12 mouse cellular contexts compared by ENCODE assay signal in genomic region chr10:39426833-39427490, GRCm38 (mm10). TPM values are rescaled to one million over a fixed set of nuclear protein-coding genes. Genes with fewer than 3 reads are reported as not detected.
A peak's percentile ranks its signal among the peaks of the same experiment; 100 is the strongest.
DNase-seq lines count a peak whose midpoint lies in the region; ATAC-seq lines count a peak whose summit lies in the region.
"Had no signal": no experiment of that assay in that cellular context is flagged by ENCODE, and none has a peak within 500 bp of the region (broad histone marks: within the 10 kb centered on the region; RNA-seq: fewer than 3 reads in every experiment).

No protein-coding gene starts in this region.

- 31% methylated on average over 5 of the region's 5 CpGs for WGBS in heart, embryonic 12.5 days
- WGBS in embryonic facial prominence, embryonic 10.5 days = 31% methylated on average over 5 of the region's 5 CpGs
- 46% methylated on average over 5 of the region's 5 CpGs for WGBS in hindbrain, embryonic 11.5 days
- WGBS in midbrain, embryonic 14.5 days = 33% methylated on average over 5 of the region's 5 CpGs

- H3K4me2 ChIP-seq in heart, embryonic 12.5 days = no peak overlapping the region
- H3K4me2 ChIP-seq in hindbrain, embryonic 11.5 days (replicated peaks; ENCODE audit: low read depth, low read length) = no peak overlapping the region
- H3K4me2 ChIP-seq in midbrain, embryonic 14.5 days (ENCODE audit: low read length) = no peak overlapping the region
- H3K4me2 ChIP-seq: liver, embryonic 15.5 days had no signal

- no peaks in the 10 kb centered on the region for H3K27me3 ChIP-seq in heart, embryonic 12.5 days (replicated peaks)
- H3K27me3 ChIP-seq in embryonic facial prominence, embryonic 10.5 days (replicated peaks; ENCODE audit: low read depth, poor library complexity, severe bottlenecking) = no peaks in the 10 kb centered on the region
- H3K27me3 ChIP-seq in hindbrain, embryonic 11.5 days (ENCODE audit: control insufficient read depth, insufficient read depth, low read length) = no peaks in the 10 kb centered on the region
- no peaks in the 10 kb centered on the region for H3K27me3 ChIP-seq in midbrain, embryonic 14.5 days (ENCODE audit: control insufficient read depth, insufficient read depth, low read length)
- H3K27me3 ChIP-seq: liver, embryonic 15.5 days had no signal

- no peaks in the 10 kb centered on the region for H3K9me3 ChIP-seq in heart, embryonic 12.5 days (replicated peaks)
- H3K9me3 ChIP-seq in embryonic facial prominence, embryonic 10.5 days = 0 out of 2 replicates have a peak, but pooled peaks cover 4% of the 10 kb centered on the region
- no peaks in the 10 kb centered on the region for H3K9me3 ChIP-seq in hindbrain, embryonic 11.5 days (ENCODE audit: control insufficient read depth, low read length)
- H3K9me3 ChIP-seq in midbrain, embryonic 14.5 days (ENCODE audit: control insufficient read depth, low read length) = no peaks in the 10 kb centered on the region
- H3K9me3 ChIP-seq: liver, embryonic 15.5 days had no signal

- no peak overlapping the region for H3K27ac ChIP-seq in heart, embryonic 12.5 days (ENCODE audit: poor library complexity, severe bottlenecking)
- peak overlapping the region; percentile 36 for H3K27ac ChIP-seq in embryonic facial prominence, embryonic 10.5 days (replicated peaks)
- 0 out of 2 replicates have a peak overlapping the region, but pooled peaks have one; percentile 11 for H3K27ac ChIP-seq in hindbrain, embryonic 11.5 days (ENCODE audit: low read depth, low read length)
- H3K27ac ChIP-seq in midbrain, embryonic 14.5 days (replicated peaks; ENCODE audit: low read depth, low read length) = peak overlapping the region; percentile 26
- H3K27ac ChIP-seq: liver, embryonic 15.5 days had no signal

- 0 out of 2 replicates have a peak overlapping the region, but pooled peaks have one; percentile 6 for H3K9ac ChIP-seq in heart, embryonic 12.5 days
- H3K9ac ChIP-seq in hindbrain, embryonic 11.5 days (ENCODE audit: low read depth, low read length) = no peak overlapping the region
- no peak overlapping the region for H3K9ac ChIP-seq in midbrain, embryonic 14.5 days (replicated peaks; ENCODE audit: low read length)
- H3K9ac ChIP-seq: liver, embryonic 15.5 days had no signal

- H3K4me3 ChIP-seq in heart, embryonic 12.5 days = no peak overlapping the region
- no peak overlapping the region for H3K4me3 ChIP-seq in embryonic facial prominence, embryonic 10.5 days
- no peak overlapping the region for H3K4me3 ChIP-seq in hindbrain, embryonic 11.5 days (ENCODE audit: low read depth, low read length)
- no peak overlapping the region for H3K4me3 ChIP-seq in midbrain, embryonic 14.5 days (replicated peaks; ENCODE audit: low read depth, low read length)
- H3K4me3 ChIP-seq: liver, embryonic 15.5 days had no signal

- no peak for DNase-seq in heart, postnatal 4 days
- peak; percentile 42 for DNase-seq in embryonic facial prominence, embryonic 10.5 days (ENCODE audit: low spot score)
- peak; percentile 50 for DNase-seq in hindbrain, embryonic 11.5 days (ENCODE audit: low spot score)
- peak; percentile 56 for DNase-seq in midbrain, embryonic 14.5 days
- no peak for DNase-seq in right cerebral cortex, postnatal 4 days
- DNase-seq in urinary bladder, postnatal 25 days (ENCODE audit: low spot score) = no peak
- no peak for DNase-seq in adrenal gland, postnatal 4 days (ENCODE audit: low spot score in 2 of 2)
- DNase-seq: right cerebral cortex, postnatal 25 days; thymus, adult 2 months had no signal

- 0 out of 2 replicates have a peak, but pooled peaks cover 6% of the 10 kb centered on the region for H3K36me3 ChIP-seq in heart, embryonic 12.5 days
- peaks cover 16% of the 10 kb centered on the region for H3K36me3 ChIP-seq in embryonic facial prominence, embryonic 10.5 days (replicated peaks)
- H3K36me3 ChIP-seq in hindbrain, embryonic 11.5 days (ENCODE audit: control insufficient read depth, insufficient read depth, low read length) = 0 out of 2 replicates have a peak, but pooled peaks cover 2% of the 10 kb centered on the region
- H3K36me3 ChIP-seq in midbrain, embryonic 14.5 days (ENCODE audit: control insufficient read depth, insufficient read depth, low read length) = peaks cover 3% of the 10 kb centered on the region; the same call in 1 of the 2 replicates
- H3K36me3 ChIP-seq: liver, embryonic 15.5 days had no signal

- no peak for ATAC-seq in heart, embryonic 12.5 days (ENCODE audit: insufficient number of reproducible peaks, low FRiP score)
- peak; percentile 78 for ATAC-seq in hindbrain, embryonic 11.5 days (ENCODE audit: low FRiP score)
- ATAC-seq in midbrain, embryonic 14.5 days (ENCODE audit: low FRiP score, low TSS enrichment) = peak; percentile 80; the same call in 1 of the 2 replicates
- ATAC-seq: inflammation-experienced regulatory T-cells, adult 6 months had no signal

- peaks cover 18% of the 10 kb centered on the region for H3K4me1 ChIP-seq in heart, embryonic 12.5 days (replicated peaks)
- peaks cover 53% of the 10 kb centered on the region for H3K4me1 ChIP-seq in embryonic facial prominence, embryonic 10.5 days
- peaks cover 2% of the 10 kb centered on the region for H3K4me1 ChIP-seq in hindbrain, embryonic 11.5 days (replicated peaks; ENCODE audit: control insufficient read depth, insufficient read depth, low read length)
- H3K4me1 ChIP-seq in midbrain, embryonic 14.5 days (ENCODE audit: control insufficient read depth, insufficient read depth, low read length) = peaks cover 22% of the 10 kb centered on the region
- H3K4me1 ChIP-seq: liver, embryonic 15.5 days had no signal

RNA-seq across cellular contexts. Expression of gene Fyn, which starts 58.3 kb away (rescaled TPM):
- polyA plus RNA-seq in heart, embryonic 12.5 days (2016; fragmentation: Nextera tagmentation; extraction: Ambion mirVana) = 18.0 and 18.7 TPM in 2 replicates
- total RNA-seq in heart, postnatal 4 days (2021) = 10 to 100 TPM; 51.2 to 53.0 TPM
- polyA plus RNA-seq in embryonic facial prominence, embryonic 10.5 days (2016; fragmentation: Nextera tagmentation; extraction: Ambion mirVana) = 20.2 and 21.5 TPM in 2 replicates
- polyA plus RNA-seq in hindbrain, embryonic 11.5 days (2014; fragmentation: Nextera tagmentation; extraction: Ambion mirVana) = 51.1 and 53.2 TPM in 2 replicates
- 87.3 and 90.8 TPM in 2 replicates for polyA plus RNA-seq in midbrain, embryonic 14.5 days (2014; fragmentation: Nextera tagmentation; extraction: Ambion mirVana)
- 10 to 100 TPM; 67.7 to 74.4 TPM for total RNA-seq in adrenal gland, postnatal 4 days (2021)

Comparison
In these comparisons a context has a peak if more than half of its experiments do, and no peak if none do; other contexts are left out.
1. DNase-seq: peak in embryonic facial prominence, embryonic 10.5 days (single experiment), hindbrain, embryonic 11.5 days (single experiment) and midbrain, embryonic 14.5 days (single experiment); none in heart, postnatal 4 days (single experiment), right cerebral cortex, postnatal 4 days (single experiment), urinary bladder, postnatal 25 days (single experiment) and adrenal gland, postnatal 4 days (0 of 2).